Mouse (Mus musculus) left cerebral cortex, postnatal 4 days (tissue): ENCODE data around the gene Gcnt2. TPM values are rescaled to one million over a fixed set of nuclear protein-coding genes. Genes with fewer than 3 reads are reported as not detected.
"Not testable (repeated sequence)": the region's sequence is repeated elsewhere in the genome, so short reads cannot be mapped to it uniquely, and the experiment has no call there.

ENCODE experiments used
- DNase-seq: peaks from one replicate; pipeline ENCODE4 v3.0.0-alpha.2; 2022
- intact Hi-C: fragments of 180-260 bp; cut with DNase I; formaldehyde crosslinking; loops from one replicate; pipeline ENCODE4 v1.15.1; 2025
- total RNA-seq, 2 experiments: library from RNA; stranded (reverse); gene quantifications; 2 replicates each; pipeline ENCODE4 v1.2.3; 2021

The Gcnt2 gene
- total RNA-seq, 2 experiments from 2014 or later, result 10.7 to 11.7 TPM

DNA sequence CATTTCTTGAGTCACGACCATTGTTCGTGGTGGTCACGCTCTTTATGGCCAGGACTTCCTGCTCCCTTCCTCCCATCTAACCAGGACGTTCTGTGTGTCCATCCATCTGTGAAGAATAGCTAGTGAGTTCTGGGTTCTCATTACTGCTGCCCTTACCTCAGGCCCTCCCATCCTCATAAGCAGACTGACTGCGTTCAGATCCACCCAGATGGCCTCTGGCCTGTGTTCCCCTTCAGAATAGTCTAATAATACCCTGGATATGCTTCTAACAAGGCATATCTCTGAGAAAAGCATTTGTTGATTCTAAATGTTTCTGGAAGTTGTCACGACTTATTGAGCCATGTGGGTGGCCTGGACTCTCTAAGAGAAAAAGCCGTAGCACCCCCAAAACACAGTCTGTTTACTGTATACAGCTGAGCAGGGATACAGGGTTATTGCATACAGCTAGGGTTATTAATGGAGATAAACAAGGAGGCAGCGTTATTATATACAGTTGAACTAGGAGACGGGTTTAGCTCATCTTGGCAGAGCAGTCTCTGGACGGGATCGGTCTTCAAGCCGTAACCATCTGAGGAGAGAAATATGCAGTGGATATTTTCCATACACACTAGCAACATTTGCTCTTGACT, 42.4 kb downstream of the Gcnt2 start:
- intact Hi-C loops, result no loop called here
- no peak for DNase-seq

DNA sequence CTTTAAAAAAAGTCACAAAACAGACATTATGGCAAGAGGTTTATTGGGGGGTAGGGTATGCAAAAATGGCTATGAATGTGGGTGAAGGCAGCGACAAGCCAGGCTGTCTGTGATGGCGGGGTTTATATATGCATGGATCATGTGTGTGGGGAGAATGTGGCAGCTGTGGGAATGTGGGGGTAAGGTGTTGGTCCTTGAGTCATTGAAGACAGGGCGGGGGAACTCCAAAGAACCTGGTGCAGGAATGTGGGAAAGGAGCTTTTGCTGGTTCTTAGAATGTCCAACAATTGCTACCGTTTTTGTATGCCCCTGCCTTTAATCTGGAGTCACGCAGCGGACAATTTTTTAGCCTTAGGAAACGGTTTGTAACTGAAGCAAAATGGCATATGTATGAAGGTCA, 44.5 kb downstream of the Gcnt2 start:
- no peak for DNase-seq
- intact Hi-C loops, result no loop called here

DNA sequence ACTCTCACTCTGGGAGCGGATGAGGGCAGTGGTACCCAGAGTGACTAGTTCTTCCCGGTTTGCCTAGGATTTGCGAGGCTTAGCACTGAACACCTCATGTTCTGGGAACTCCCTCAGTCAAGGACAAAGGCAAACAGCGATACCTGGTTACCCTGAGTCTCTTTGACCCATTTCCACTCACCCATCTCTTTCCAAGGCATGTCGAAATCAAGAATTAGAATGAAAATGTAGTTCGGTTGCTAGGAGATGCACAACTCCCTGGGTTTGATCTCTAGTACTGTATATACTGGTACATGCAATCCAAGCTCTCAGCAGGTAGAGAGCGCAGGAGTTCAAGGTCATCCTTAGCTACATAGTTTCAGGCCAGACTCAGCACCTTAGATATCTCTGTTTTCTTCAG, 47.0 kb downstream of the Gcnt2 start:
- intact Hi-C loops, result no loop called here
- no peak for DNase-seq

DNA sequence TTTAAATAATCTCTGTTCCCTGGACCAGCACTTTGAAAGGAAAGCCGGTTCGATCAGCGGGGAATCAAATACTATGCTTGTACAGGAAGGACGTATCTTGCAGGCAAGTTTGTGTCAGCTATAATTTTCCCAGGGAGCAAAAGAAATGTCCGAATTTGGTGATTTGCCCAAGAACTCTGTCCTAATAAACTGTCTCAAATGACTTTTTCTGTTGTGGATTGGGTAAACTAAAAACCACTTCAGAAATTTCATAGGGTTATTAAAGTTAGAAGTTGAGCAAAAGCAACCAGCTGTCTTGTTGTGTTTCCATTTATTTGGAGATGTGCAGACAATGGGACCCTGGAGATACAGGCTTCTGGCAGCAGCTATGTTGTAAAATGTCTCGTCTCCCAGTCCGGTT, 47.7 kb downstream of the Gcnt2 start:
- no peak for DNase-seq
- intact Hi-C loops, result no loop called here

DNA sequence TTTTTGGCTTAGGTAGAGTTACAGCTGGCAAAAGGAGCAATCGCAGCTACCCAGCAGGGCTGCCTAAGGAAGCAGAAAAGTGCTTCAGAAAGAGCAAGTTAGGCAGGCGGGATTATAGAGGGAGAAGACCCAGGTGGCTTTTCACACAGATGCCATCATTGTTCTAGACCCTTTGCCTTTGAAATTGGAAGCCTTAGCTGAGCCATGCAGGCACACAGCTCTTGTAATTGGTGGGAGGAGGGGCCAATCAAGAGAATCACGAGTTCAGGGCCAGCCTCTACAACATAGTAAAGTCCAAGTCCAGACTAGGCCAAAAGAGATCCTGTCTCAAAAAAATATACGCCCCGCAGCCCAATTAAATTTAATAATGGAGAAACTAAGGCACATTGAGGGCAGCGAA, 48.5 kb downstream of the Gcnt2 start:
- DNase-seq, result no peak
- intact Hi-C loops, result no loop called here

DNA sequence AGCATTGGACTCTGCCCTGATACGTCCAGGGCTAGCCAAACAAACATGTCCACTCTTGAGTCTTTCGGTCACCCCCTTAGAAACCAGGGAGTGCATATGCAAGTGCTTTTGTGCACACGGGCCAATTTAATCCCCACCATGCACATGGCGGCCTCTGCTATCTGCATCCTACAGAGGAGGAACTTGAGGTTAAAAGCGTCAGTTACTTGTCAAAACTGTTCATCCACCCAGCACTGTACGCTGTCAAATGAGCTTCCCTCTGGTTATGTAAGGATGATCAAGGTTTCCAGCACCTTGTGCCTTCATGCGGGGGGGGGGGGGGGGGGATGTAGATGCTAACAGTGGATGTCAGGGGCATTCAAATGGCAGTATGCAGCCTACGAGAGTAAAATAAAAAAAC, 49.5 kb downstream of the Gcnt2 start:
- intact Hi-C loops, result no loop called here
- no peak for DNase-seq

DNA sequence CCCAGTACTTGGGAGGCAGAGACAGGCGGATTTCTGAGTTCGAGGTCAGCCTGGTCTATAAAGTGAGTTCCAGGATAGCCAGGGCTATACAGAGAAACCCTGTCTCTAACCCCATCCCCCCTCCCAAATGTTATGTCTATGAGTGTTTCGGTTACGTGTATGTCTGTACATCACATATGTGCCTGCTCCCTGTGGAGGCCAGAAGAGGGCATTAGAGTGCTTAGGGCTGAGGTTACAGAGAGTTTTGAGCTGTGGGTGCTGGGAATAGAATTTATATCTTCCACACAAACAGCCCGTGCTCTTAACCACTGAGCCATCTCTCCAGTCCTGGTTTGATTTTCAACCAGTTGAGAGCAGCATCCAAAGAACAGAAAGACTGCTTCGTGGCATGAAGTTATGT, 50.5 kb downstream of the Gcnt2 start:
- intact Hi-C loops, result no loop called here
- no peak for DNase-seq

DNA sequence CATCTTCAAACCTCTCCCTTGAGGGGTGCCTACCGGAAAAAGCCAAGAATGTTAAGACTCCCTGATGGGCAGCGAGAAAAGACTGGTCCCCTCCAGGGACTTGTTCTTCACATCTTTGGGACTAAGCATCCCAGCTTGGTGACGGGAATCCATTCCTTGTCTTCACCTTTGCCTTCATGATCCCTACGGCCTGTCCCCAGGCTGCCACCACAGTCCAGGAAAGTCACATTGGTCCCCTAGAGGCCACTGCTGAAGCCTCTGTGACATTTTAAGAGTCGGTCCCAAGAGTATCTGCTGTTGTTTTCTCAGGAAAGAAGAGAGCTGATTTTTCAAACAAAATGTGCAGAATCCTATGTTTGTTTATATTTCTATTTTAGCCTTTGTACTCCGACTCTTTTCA, 52.4 kb downstream of the Gcnt2 start:
- intact Hi-C loops, result no loop called here
- no peak for DNase-seq

DNA sequence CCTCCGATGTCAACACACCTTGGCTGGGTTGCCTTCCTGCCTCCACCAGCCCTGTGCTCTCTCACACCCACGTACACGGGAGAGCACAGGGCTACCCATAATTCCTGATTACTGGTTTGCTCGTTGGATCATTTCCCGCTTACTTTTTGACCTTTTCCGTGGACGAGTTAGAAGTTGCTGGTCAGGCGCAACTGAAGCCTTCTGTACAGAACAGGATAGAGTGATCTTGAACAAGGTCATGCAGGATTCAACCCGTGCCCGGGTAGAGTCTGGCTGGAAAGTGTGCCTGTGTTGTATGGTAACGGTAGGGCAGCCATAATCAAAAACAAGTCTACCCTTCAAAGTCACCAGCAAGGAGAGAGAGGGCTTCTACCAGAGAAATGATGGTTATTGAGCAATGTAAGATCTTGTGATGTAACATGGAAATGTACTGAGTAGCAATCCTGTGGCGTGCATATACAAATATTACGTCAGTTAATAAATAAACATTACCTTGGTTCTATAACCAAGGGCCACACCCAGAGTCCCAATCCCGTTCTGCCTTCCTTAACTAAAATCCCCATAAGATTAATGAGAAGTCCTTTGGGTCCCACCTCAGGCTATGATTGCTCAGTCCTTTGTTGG, 54.0 kb downstream of the Gcnt2 start:
- no peak for DNase-seq
- intact Hi-C loops, result no loop called here

DNA sequence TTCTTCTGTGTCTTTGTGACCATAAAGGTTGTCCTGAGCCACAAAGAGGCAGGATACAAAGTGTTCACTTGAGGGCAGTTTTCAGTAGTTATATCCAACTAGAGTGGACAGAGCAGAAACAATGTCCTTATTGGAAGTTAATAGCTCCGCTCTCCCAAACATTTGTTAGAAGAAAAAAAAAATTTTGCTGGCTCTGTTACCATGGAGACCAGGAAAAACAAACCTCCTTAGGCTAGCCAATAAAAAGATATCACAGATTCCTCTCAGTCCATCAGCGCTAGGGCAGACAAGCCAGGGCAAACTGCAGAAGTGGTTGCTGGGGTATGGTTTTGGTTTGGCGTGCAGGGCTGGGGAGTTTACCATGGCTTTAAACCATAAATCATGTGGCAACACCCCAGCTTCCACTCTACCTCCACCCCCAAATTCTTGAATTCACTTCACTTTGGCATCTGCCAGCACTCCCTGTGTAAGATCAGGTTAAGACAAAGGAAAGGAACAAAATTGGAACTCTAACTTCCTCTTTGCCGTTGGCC, 54.6 kb downstream of the Gcnt2 start:
- intact Hi-C loops, result no loop called here

DNA sequence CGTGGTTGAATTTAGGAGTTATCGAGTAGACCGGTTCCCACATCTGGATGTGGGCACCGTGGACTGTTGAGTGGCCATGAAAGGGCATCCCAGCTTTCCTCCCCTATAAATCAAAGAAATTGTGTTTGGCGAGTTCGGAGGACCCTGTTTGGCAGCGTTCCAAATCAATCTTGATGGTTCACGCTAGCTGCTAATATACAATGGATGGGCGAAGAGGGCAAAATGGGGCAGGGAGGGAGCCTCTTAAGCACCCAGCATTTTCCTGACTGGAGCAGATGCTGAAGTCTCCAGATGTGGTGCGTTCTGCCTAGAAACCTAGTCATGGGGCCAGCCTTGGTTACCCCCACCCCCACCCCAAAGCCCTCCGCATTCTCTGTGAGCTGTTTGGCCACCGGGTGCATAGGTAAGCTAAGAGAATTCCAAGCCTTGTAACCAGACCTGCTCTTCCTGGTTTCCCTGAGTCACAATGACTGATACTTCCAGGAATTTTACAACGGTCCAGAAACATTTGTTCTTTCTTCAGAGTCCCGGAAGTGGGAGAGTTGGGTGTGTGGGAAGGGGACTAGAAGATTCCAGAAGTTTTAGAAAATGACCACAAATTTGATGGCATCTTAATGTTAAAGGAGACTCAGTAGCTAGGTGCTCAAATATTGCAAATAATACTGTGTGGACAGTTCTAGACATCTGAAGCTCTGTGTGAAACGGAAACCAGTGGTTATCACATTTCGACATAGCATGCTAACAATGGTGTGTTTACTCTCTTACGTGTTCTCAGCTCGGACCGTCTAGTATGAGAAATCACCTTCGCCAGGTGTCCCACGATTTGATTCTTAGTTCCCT, 57.0 kb downstream of the Gcnt2 start:
- intact Hi-C loops, result no loop called here
- DNase-seq, result peak; percentile 3

More for the DNA sequence above, 54.6 kb downstream of the Gcnt2 start:
- no peak for DNase-seq

DNA sequence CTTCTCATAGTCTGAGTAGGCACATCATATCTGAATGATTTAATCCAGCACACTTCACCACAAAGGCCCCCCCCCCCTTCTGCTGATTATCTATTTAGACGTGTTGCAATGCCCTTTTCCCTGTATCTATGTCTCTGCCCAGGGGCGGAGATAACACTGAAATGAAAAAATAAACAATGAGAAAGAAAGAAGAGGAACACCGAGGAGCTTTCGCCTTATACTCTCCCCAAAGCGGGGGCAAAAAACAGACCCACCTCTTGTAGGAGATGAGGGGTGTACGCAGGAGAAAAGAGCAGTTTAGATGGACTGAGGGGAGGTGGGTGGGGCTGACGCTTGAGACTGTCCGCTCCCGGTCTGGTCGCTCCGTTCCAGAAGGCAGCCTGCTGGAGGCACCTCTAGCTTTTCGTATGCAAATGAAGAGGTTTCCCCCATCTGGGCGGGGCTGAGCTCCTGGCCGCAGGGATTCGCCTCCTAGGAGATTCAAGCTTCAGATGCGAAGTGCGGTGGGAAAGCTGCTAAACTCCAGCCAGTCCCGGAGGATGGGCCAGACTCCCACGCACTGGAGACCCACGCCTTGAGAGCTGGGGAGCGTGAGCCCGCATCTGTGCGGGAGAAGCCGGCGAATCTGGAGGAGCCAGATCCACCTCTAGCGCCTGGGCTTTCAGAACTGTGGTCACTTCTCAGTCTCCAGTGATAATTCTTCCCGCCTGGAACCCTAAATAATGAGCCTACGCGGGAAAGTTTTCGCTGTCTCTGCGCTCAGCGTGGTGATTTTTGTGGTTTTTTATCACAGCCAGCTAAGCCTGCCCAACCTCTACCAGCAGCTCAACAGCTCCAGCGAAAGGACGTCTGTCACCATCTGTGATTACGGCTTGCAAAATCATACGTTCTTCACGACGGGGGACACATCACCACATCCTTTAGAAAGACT, 57.9 kb downstream of the Gcnt2 start:
- intact Hi-C loops, result no loop called here
- DNase-seq, result peak; percentile 45

DNA sequence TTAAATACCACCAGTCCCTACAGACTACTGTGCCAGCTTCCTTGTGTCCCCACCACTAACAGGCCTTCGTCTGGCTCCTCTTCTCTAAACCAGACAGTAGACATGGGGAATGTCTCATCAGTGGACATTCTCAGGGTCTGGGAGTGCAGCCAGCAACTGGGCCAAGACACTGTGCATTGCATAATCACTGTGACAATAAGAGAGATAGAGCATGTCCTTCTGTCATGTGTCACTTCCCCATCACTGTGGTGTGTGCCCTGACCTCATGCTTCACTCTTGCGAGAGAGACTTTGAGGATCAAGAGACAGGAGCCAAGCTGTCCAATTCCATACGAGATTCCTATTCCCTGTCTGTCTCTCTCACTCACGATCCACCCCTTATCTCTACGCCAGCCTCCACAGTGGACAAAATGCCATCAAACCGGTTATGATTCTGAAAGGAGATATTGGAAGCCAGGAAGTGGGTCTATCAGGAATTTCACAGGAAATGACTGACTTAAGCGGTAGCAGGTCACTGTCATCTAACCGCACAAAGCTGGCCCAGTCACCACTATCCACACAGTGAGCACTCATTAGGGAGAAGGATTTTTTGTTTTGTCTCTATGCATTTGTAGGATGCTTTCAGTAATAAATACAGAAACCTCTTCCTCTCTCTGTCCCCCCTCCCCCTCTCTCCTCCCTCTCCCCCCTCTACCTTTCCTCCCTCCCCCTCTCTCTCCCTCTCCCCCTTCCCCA, 61.9 kb downstream of the Gcnt2 start:
- intact Hi-C loops, result no loop called here
- peak; percentile 11 for DNase-seq

DNA sequence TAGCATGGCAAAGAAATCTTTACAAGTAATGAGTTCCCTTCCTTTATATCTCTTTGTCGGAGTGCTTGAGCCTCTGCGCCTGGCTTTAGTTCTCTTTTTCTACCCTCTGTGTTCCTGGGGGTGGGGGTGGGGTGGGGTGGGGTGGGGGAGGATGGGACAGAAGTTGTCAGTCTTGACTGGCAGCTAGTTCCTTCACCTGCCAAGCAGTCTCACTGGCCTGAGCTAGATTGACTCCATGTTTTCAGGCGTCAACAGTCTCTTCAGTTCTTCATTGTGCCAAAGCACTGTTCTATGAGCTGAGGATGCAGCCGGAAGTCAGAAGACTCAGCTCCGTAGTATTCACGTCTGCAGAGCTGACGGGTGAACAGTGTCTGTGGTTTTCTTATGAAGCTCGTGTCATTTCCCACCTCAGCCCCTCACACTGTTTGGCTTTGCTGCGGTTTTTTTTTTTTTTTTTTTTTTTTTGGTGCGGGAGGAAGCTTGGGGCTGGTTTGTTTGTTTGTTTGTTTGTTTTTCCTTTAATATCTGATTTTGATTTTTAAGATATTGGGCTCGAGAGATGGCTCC, 62.8 kb downstream of the Gcnt2 start:
- intact Hi-C loops, result no loop called here
- no peak for DNase-seq

DNA sequence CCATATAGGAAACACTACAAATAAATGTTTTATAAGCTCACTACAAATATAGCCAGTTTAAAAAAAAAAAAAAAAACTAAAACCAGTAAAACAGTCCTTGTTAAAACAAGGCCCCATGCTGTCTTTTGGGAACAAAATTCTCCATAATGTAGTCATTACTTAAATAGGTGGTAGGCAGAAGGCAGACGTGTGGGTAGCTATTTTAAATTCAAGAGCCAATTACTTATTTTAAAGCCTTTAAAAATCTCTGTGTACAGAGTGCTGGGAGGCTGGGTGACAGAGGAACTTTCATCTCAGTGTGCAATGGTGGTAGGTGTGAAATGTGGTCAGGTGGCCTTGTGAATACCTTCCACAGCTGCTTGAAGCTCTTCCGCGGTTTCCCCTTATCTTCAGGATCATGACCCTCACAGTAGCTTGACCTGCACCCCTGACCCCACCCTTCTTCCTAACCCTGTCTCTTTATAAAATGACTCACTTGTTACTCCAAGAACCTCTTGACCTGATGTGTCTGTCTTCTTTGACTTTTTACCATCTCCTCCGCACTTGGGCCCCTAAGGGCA, 64.3 kb downstream of the Gcnt2 start:
- no peak for DNase-seq
- intact Hi-C loops, result no loop called here

DNA sequence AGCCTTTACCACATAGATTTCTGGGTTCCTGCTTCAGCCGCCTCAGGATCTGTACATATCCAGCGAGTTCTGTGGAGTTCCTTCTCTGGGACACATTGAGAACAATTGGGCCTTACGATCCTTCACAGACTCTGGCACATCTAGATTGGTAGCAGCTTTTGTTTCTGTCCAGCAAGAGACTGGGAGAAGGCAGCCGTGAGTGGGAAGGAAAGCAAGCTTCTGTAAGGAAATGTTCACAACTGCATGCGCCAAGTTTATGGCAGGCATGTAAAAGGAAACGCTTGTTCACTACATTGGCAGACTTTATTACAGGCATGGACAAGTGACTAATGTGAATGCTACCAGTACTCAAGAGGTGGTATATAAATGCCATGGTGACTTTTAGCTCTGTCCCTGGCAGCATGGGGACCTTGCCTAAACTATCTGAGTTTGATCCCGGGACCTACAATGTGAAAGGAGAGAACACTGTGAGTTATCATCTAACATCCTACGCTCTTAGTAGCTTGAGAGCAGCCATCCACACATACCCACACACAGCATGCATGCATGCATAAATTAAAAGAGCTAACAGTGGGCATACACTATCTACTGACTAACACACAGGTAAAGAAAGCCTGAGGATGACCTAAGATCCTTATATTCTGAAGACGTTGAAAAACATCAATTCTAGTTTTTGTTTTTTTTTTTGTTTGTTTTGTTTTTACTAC, 68.8 kb downstream of the Gcnt2 start:
- no peak for DNase-seq
- intact Hi-C loops, result no loop called here

DNA sequence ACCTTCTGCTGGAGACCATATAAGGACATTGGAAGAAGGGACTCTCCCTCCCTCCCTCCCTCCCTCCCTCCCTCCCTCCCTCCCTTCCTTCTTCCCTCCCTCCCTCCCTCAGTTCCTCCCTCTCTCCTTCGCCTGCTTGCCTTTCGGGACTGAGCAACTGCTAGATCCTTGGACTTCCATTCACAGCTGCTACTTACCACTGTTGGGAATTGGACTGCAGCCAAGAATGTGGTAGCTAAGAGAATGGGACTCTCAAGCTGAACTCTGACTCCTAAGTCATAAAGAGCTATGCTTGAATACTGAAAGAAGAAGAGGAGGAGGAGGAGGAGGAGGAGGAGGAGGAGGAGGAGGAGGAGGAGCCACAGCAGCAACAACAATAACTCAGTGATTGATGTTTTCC, 72.3 kb downstream of the Gcnt2 start:
- DNase-seq, result peak; percentile 10
- intact Hi-C loops, result not testable (repeated sequence)

DNA sequence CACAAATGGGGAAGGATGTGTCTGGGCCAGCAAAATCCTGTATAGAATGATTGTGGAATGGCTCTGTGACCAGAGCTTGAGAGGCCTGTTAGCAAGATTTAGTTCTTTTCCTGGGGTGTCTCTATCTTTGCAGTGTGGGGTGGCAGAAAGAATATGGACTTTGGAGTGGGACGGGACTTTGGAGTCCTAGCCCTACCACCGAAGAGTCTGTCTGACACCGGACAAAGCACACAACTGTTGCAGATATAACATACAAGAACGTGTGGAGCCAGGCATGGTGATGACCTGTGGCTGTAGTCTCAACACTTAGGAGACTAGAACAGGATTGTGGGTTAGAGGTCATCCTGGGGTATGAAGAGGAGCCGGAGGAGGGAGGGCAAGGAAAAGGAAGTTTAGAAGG, 73.0 kb downstream of the Gcnt2 start:
- intact Hi-C loops, result no loop called here
- no peak for DNase-seq

DNA sequence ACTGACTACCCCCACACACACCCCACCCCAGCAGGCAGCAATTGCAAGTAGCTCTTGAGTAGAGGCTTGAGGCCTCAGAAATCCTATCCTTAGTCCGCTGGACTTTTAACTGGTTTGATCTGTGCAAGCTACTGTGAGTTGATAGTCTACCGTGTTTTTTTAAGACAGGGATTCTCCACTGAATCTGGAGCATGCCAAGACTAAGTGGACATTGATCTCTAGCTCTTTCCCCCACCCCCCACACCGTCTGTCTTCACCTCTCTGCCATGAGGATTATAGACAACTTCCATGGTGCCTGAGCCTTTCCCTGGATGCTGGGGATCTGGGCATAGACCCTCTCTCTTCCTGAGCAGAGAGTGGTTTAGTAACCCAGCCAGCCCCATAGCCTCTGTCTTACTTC, 74.8 kb downstream of the Gcnt2 start:
- DNase-seq, result no peak
- intact Hi-C loops, result no loop called here
